Mouse (Mus musculus): ENCODE measurements around the gene Fbxo7. TPM values are rescaled to one million over a fixed set of nuclear protein-coding genes. Genes with fewer than 3 reads are reported as not detected.
A peak's percentile ranks its signal among the peaks of the same experiment; 100 is the strongest.

Fbxo7 gene
- polyA plus RNA-seq, 1 experiment from 2014 or later: 37.6 TPM

GRCm38 (mm10) chr10:86009688-86010087, 12.1 kb upstream of the Fbxo7 start:
- Histone ChIP-seq H3K9ac (replicated peaks; ENCODE audit: low read depth, low read length) (no peak overlapping the region), H3K4me1 (ENCODE audit: control insufficient read depth, insufficient read depth, low read length) (no peaks in the 10 kb centered on the region), H3K4me3 (ENCODE audit: low read depth, low read length) (no peak overlapping the region), H3K36me3 (ENCODE audit: control insufficient read depth, insufficient read depth, low read length) (no peaks in the 10 kb centered on the region), H3K4me2 (replicated peaks; ENCODE audit: low read depth, low read length) (no peak overlapping the region), H3K27me3 (ENCODE audit: control insufficient read depth, insufficient read depth, low read length) (no peaks in the 10 kb centered on the region), H3K9me3 (ENCODE audit: control insufficient read depth, low read depth, low read length) (no peaks in the 10 kb centered on the region), H3K27ac (ENCODE audit: low read length) (no peak overlapping the region)
- 76% methylated on average over 2 of the region's 2 CpGs for WGBS
- ATAC-seq (ENCODE audit: insufficient number of reproducible peaks, insufficient read depth, low FRiP score, low read depth): no peak

DNA sequence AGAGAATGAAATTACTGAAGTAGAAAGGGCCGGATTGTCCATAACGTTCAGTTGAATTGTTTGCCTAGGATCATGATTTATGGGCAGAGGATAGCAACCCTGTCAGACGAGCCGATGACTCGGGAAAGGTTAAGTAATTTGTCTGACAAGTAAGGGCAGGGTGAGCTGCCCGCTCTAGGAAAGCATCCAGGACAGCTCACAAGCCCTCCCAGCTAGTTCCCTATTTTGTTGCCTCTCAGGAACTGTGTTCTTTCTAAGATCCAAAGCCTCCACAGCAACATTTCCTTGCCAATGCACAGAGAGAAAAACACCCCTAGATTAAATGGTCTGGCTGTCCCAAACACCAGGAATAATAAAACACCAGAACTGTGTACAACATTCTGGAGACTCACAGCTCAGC, 11.1 kb upstream of the Fbxo7 start:
- Histone ChIP-seq H3K4me2 (replicated peaks; ENCODE audit: low read depth, low read length) (no peak overlapping the region), H3K36me3 (ENCODE audit: control insufficient read depth, insufficient read depth, low read length) (no peaks in the 10 kb centered on the region), H3K27me3 (ENCODE audit: control insufficient read depth, insufficient read depth, low read length) (no peaks in the 10 kb centered on the region), H3K27ac (ENCODE audit: low read length) (no peak overlapping the region), H3K9me3 (ENCODE audit: control insufficient read depth, low read depth, low read length) (no peaks in the 10 kb centered on the region), H3K9ac (replicated peaks; ENCODE audit: low read depth, low read length) (no peak overlapping the region), H3K4me1 (ENCODE audit: control insufficient read depth, insufficient read depth, low read length) (no peaks in the 10 kb centered on the region), H3K4me3 (ENCODE audit: low read depth, low read length) (no peak overlapping the region)
- WGBS: 5% methylated on average over 6 of the region's 6 CpGs
- no peak for ATAC-seq (ENCODE audit: insufficient number of reproducible peaks, insufficient read depth, low FRiP score, low read depth)

- WGBS: 62% methylated on average over 2 of the region's 2 CpGs
- no peaks in the 10 kb centered on the region for H3K9me3 ChIP-seq (ENCODE audit: control insufficient read depth, low read depth, low read length)
- ATAC-seq (ENCODE audit: insufficient number of reproducible peaks, insufficient read depth, low FRiP score, low read depth): no peak
- H3K4me2 ChIP-seq (replicated peaks; ENCODE audit: low read depth, low read length): no peak overlapping the region
- H3K36me3 ChIP-seq (ENCODE audit: control insufficient read depth, insufficient read depth, low read length): no peaks in the 10 kb centered on the region
- H3K9ac ChIP-seq (replicated peaks; ENCODE audit: low read depth, low read length): no peak overlapping the region
- H3K4me1 ChIP-seq (ENCODE audit: control insufficient read depth, insufficient read depth, low read length): no peaks in the 10 kb centered on the region
- H3K27me3 ChIP-seq (ENCODE audit: control insufficient read depth, insufficient read depth, low read length): no peaks in the 10 kb centered on the region
- H3K27ac ChIP-seq (ENCODE audit: low read length): no peak overlapping the region
- no peak overlapping the region for H3K4me3 ChIP-seq (ENCODE audit: low read depth, low read length)
These were observed 10.6 kb upstream of the Fbxo7 start for GRCm38 (mm10) chr10:86011172-86011571.

DNA sequence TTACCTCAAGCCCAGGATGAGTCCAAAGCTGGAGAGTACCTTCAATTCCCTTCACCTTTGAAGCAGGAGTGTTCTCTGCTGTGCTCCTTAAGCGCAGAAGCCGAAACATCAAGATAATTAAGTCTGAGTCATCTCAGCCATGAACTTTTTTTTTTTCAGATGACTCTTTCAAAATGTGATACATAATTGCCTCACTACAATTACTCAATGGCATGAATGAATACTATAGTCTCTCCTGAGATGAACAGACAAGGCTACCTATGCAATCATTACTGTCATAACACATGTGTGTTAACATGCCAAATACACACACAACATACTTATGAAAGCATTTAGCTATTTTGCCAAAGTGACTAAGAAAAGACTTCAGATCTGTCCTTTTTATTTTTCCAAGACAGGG, 10.0 kb upstream of the Fbxo7 start, which contains the start of gene Bpifc:
Bpifc (minus strand) TSS at position 115 of the 400 bp plus-strand sequence.
- Histone ChIP-seq H3K27ac (ENCODE audit: low read length) (no peak within 1 kb of the TSS), H3K4me2 (replicated peaks; ENCODE audit: low read depth, low read length) (no peak within 1 kb of the TSS), H3K36me3 (ENCODE audit: control insufficient read depth, insufficient read depth, low read length) (no peaks in the 10 kb centered on the region), H3K4me1 (ENCODE audit: control insufficient read depth, insufficient read depth, low read length) (no peaks in the 10 kb centered on the region), H3K27me3 (ENCODE audit: control insufficient read depth, insufficient read depth, low read length) (no peaks in the 10 kb centered on the region), H3K4me3 (ENCODE audit: low read depth, low read length) (no peak within 1 kb of the TSS), H3K9me3 (ENCODE audit: control insufficient read depth, low read depth, low read length) (no peaks in the 10 kb centered on the region), H3K9ac (replicated peaks; ENCODE audit: low read depth, low read length) (no peak within 1 kb of the TSS)
- ATAC-seq (ENCODE audit: insufficient number of reproducible peaks, insufficient read depth, low FRiP score, low read depth): no peak
- 92% methylated on average over 2 of the region's 2 CpGs for WGBS

- H3K4me3 ChIP-seq (ENCODE audit: low read depth, low read length): no peak overlapping the region
- H3K9me3 ChIP-seq (ENCODE audit: control insufficient read depth, low read depth, low read length): no peaks in the 10 kb centered on the region
- no peak for ATAC-seq (ENCODE audit: insufficient number of reproducible peaks, insufficient read depth, low FRiP score, low read depth)
- no peaks in the 10 kb centered on the region for H3K27me3 ChIP-seq (ENCODE audit: control insufficient read depth, insufficient read depth, low read length)
- no peaks in the 10 kb centered on the region for H3K4me1 ChIP-seq (ENCODE audit: control insufficient read depth, insufficient read depth, low read length)
- no peaks in the 10 kb centered on the region for H3K36me3 ChIP-seq (ENCODE audit: control insufficient read depth, insufficient read depth, low read length)
- H3K27ac ChIP-seq (ENCODE audit: low read length): no peak overlapping the region
- no peak overlapping the region for H3K4me2 ChIP-seq (replicated peaks; ENCODE audit: low read depth, low read length)
- H3K9ac ChIP-seq (replicated peaks; ENCODE audit: low read depth, low read length): no peak overlapping the region
- whole genome bisulfite sequencing: 87% methylated on average over 7 of the region's 7 CpGs
These were observed 4.0 kb upstream of the Fbxo7 start for GRCm38 (mm10) chr10:86017781-86018180.

DNA sequence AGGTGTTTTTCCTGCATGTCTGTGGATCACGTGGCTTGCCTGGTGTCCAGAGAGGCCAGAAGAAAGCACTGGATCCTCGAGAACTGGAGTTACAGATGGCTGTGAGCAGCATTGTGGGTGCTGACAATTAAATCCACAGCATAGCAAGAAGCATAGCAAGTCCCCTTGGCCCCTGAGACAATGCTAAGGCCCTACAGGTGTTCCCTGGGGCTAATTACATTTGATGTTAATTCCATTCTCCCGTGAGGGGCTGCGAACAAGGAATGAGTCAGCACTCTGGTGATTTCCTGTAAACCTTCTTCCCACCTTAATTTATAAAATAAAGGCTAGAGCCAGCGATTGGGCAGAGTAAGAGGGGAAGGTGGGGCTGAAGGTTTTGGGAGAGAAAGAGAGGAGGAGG, 3.0 kb upstream of the Fbxo7 start:
- no peaks in the 10 kb centered on the region for H3K27me3 ChIP-seq (ENCODE audit: control insufficient read depth, insufficient read depth, low read length)

DNA sequence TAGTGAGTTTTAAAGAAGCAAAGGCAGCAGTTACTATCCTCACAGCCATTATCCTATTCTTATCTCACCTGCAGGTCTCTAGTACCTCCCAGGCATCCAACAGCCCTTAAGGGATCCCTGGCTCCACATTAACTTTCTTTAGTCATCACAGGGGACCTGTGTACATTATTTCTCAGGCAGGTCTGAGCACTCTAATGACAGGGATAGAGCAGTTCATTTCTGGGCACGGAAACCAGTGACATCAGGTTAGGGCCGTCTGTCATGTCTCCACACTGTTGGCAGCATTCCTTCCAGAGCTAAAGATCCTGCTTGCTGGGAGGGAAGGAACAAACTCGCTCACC, 394 bp upstream of the Fbxo7 start:
- ATAC-seq (ENCODE audit: insufficient number of reproducible peaks, insufficient read depth, low FRiP score, low read depth): peak; percentile 30
- H3K27ac ChIP-seq (ENCODE audit: low read length): no peak overlapping the region
- no peaks in the 10 kb centered on the region for H3K9me3 ChIP-seq (ENCODE audit: control insufficient read depth, low read depth, low read length)
- H3K4me1 ChIP-seq (ENCODE audit: control insufficient read depth, insufficient read depth, low read length): no peaks in the 10 kb centered on the region
- H3K4me2 ChIP-seq (replicated peaks; ENCODE audit: low read depth, low read length): peak overlapping the region; percentile 66
- H3K27me3 ChIP-seq (ENCODE audit: control insufficient read depth, insufficient read depth, low read length): no peaks in the 10 kb centered on the region
- 0% methylated on average over 3 of the region's 3 CpGs for WGBS
- peak overlapping the region; percentile 87 for H3K4me3 ChIP-seq (ENCODE audit: low read depth, low read length)
- H3K36me3 ChIP-seq (ENCODE audit: control insufficient read depth, insufficient read depth, low read length): no peaks in the 10 kb centered on the region
- H3K9ac ChIP-seq (replicated peaks; ENCODE audit: low read depth, low read length): no peak overlapping the region

More for the DNA sequence above, 3.0 kb upstream of the Fbxo7 start:
- H3K27ac ChIP-seq (ENCODE audit: low read length): no peak overlapping the region
- no peaks in the 10 kb centered on the region for H3K9me3 ChIP-seq (ENCODE audit: control insufficient read depth, low read depth, low read length)
- no peak overlapping the region for H3K4me2 ChIP-seq (replicated peaks; ENCODE audit: low read depth, low read length)
- WGBS: 35% methylated on average over 5 of the region's 5 CpGs
- ATAC-seq (ENCODE audit: insufficient number of reproducible peaks, insufficient read depth, low FRiP score, low read depth): no peak
- no peaks in the 10 kb centered on the region for H3K4me1 ChIP-seq (ENCODE audit: control insufficient read depth, insufficient read depth, low read length)
- H3K9ac ChIP-seq (replicated peaks; ENCODE audit: low read depth, low read length): no peak overlapping the region
- H3K4me3 ChIP-seq (ENCODE audit: low read depth, low read length): no peak overlapping the region
- H3K36me3 ChIP-seq (ENCODE audit: control insufficient read depth, insufficient read depth, low read length): no peaks in the 10 kb centered on the region

DNA sequence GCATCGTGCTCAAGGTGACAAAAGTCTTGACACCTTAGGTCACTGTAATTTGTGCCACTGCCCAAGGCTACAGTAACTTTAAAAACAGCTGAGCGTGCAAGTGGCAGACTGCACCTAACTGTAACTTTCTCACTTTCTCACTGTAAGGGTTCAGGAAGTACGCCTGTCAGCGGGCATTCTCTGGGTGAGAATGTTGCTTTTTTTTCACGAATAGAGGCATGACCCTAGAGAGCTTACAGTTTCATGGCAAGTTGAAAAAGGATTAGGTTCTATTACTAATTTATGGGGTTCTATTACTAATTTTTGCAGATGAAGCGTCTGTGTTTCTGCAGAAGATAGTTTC, 673 bp downstream of the Fbxo7 start:
- Histone ChIP-seq H3K9me3 (ENCODE audit: control insufficient read depth, low read depth, low read length) (no peaks in the 10 kb centered on the region), H3K36me3 (ENCODE audit: control insufficient read depth, insufficient read depth, low read length) (no peaks in the 10 kb centered on the region), H3K9ac (replicated peaks; ENCODE audit: low read depth, low read length) (peak overlapping the region; percentile 84), H3K27me3 (ENCODE audit: control insufficient read depth, insufficient read depth, low read length) (no peaks in the 10 kb centered on the region), H3K4me2 (replicated peaks; ENCODE audit: low read depth, low read length) (peak overlapping the region; percentile 66), H3K27ac (ENCODE audit: low read length) (no peak overlapping the region; the same call in 1 of the 2 replicates), H3K4me1 (ENCODE audit: control insufficient read depth, insufficient read depth, low read length) (no peaks in the 10 kb centered on the region), H3K4me3 (ENCODE audit: low read depth, low read length) (peak overlapping the region; percentile 87)
- 7% methylated on average over 6 of the region's 6 CpGs for WGBS
- ATAC-seq (ENCODE audit: insufficient number of reproducible peaks, insufficient read depth, low FRiP score, low read depth): no peak

GRCm38 (mm10) chr10:86023149-86023548, 1.4 kb downstream of the Fbxo7 start:
- no peaks in the 10 kb centered on the region for H3K9me3 ChIP-seq (ENCODE audit: control insufficient read depth, low read depth, low read length)
- H3K27me3 ChIP-seq (ENCODE audit: control insufficient read depth, insufficient read depth, low read length): no peaks in the 10 kb centered on the region
- no peak for ATAC-seq (ENCODE audit: insufficient number of reproducible peaks, insufficient read depth, low FRiP score, low read depth)
- H3K4me3 ChIP-seq (ENCODE audit: low read depth, low read length): no peak overlapping the region; the same call in 1 of the 2 replicates
- peak overlapping the region; percentile 66 for H3K4me2 ChIP-seq (replicated peaks; ENCODE audit: low read depth, low read length)
- no peak overlapping the region for H3K9ac ChIP-seq (replicated peaks; ENCODE audit: low read depth, low read length)
- H3K4me1 ChIP-seq (ENCODE audit: control insufficient read depth, insufficient read depth, low read length): no peaks in the 10 kb centered on the region
- no peaks in the 10 kb centered on the region for H3K36me3 ChIP-seq (ENCODE audit: control insufficient read depth, insufficient read depth, low read length)
- no peak overlapping the region for H3K27ac ChIP-seq (ENCODE audit: low read length)
